Mouse (Mus musculus) heart, postnatal 36 days (tissue): ENCODE data around the gene Klhl42. TPM values are rescaled to one million over a fixed set of nuclear protein-coding genes. Genes with fewer than 3 reads are reported as not detected.

ENCODE experiments used
- DNase-seq, 2 experiments: peaks; one replicate each; pipeline ENCODE4 v3.0.0; 2021 to 2022
- intact Hi-C: fragments of 180-260 bp; cut with DNase I; formaldehyde crosslinking; loops from one replicate; pipeline ENCODE4 v1.15.1; 2025
- total RNA-seq, 2 experiments: library from RNA; stranded (reverse); gene quantifications; 2 replicates each; pipeline ENCODE4 v1.2.3; 2021

The Klhl42 gene
- total RNA-seq, 2 experiments from 2014 or later = 5.7 to 6.9 TPM

GRCm38 (mm10) chr6:147144664-147145063 is 53.5 kb downstream of the Klhl42 start:
- no peak for DNase-seq
- intact Hi-C loops = no loop called here

- DNase-seq = peak; percentile 63 to 65
- intact Hi-C loops = no loop called here
Observed at GRCm38 (mm10) chr6:147145277-147145676, 54.1 kb downstream of the Klhl42 start.

GRCm38 (mm10) chr6:147145753-147146152 is 54.6 kb downstream of the Klhl42 start:
- intact Hi-C loops = no loop called here
- no peak for DNase-seq

- intact Hi-C loops = no loop called here
Observed at GRCm38 (mm10) chr6:147151069-147151468, 59.9 kb downstream of the Klhl42 start.

GRCm38 (mm10) chr6:147151839-147152238 is 60.7 kb downstream of the Klhl42 start:
- DNase-seq = no peak
- intact Hi-C loops = no loop called here

More at GRCm38 (mm10) chr6:147151069-147151468, 59.9 kb downstream of the Klhl42 start:
- no peak for DNase-seq

GRCm38 (mm10) chr6:147155085-147155484 is 63.9 kb downstream of the Klhl42 start:
- intact Hi-C loops = no loop called here
- no peak for DNase-seq

- peak in 1 of 2 experiments; percentile 2 for DNase-seq
- intact Hi-C loops = no loop called here
Observed at GRCm38 (mm10) chr6:147161818-147162584, 70.8 kb downstream of the Klhl42 start.

Other genes starting within 250 kb of the Klhl42 start
- gene Smco2, start 241.3 kb upstream of the Klhl42 start, total RNA-seq = 1 to 10 TPM; 2.5 to 3.4 TPM
- 100 to 1,000 TPM; 111 to 115 TPM for gene Ppfibp1, start 202.9 kb upstream of the Klhl42 start, total RNA-seq
- gene 1700034J05Rik, start 137.0 kb upstream of the Klhl42 start, total RNA-seq = not detected
- gene Rep15, start 58.8 kb upstream of the Klhl42 start, total RNA-seq = 1 to 10 TPM in 1 of 2 experiments, under 1 TPM in 1; 0.87 to 1.2 TPM
- 100 to 1,000 TPM; 195 to 200 TPM for gene Mrps35, start 48.6 kb upstream of the Klhl42 start, total RNA-seq
- gene Mansc4, start 4.3 kb upstream of the Klhl42 start, total RNA-seq = not detected
- gene Pthlh, start 172.8 kb downstream of the Klhl42 start, total RNA-seq = 1 to 10 TPM; 1.2 to 1.7 TPM